Mouse (Mus musculus) c-Kit-positive CD71-positive TER-119-positive erythroid progenitor cells, embryonic 14.5 days (primary cell): ENCODE results near the gene Akap2.

Experiments
- DNase-seq: peaks from one replicate; pipeline ENCODE4 v3.0.0-alpha.2; 2013; ENCODE audit warnings: low spot score

Gene Akap2

GRCm38 (mm10) chr4:57834141-57834540 is 116.7 kb downstream of the Akap2 start:
- no peak for DNase-seq

- DNase-seq: no peak
Measured at GRCm38 (mm10) chr4:57837089-57837488, 119.6 kb downstream of the Akap2 start.

GRCm38 (mm10) chr4:57839343-57839742 is 121.9 kb downstream of the Akap2 start:
- DNase-seq: no peak

DNA sequence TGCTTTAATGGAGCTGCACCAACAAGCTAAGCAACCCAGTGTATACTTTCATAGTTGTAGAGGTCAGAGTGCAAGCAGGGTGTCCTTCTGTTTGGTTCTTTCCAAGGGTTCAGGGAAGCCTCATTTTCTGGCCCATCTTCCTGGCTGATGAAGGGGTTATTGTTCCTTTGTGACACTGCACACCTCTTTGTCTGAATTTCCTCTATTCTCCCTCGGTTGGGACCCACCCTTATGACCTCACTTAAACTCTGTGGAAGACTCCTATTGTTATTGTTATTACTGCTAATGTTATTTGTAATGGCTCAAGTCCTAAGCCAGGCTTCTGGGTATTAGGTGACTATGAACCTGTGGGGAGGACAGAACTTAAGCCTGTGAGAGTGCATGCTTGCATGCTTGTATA is 124.5 kb downstream of the Akap2 start:
- DNase-seq: no peak

DNA sequence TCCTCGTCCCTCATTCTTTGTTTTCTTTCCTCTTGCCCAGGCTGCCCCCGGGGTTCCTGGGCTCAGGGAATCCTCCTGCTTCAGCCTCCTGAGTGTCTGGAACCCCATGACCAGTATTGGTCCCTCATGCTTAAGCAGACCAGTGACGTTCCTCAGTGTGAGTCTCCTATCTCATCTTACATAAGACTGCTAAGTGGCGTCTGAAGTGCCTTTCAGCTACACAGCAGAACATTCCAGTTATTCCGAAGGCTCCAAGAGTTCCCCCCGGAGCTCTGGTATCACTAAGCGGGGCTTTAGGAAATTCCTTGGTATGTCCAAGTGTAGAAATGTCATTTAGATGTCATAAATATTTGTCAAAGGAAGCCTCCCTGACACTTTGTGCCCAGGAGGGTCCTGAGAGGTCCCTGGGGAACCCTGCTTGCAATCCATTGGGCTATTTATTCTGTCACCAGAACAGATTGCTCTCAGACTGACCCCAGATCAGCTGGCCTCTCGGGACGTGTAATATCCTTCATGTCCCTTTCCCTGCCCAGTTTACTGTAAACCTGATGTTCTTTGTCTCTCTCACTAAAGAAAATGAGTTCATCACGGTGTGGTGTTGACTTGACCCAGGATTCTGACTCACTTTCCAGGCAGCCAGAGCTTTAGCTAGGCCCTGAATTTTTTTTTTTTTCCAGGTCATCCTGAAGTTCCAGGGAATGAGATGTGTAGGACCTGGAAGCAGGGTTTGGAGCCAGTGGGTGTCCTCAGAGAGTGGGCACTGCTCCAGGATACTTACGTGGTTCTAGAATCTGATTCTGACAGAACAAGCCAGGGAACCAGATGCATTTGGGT is 125.2 kb downstream of the Akap2 start:
- DNase-seq: no peak

GRCm38 (mm10) chr4:57845031-57845431 is 127.6 kb downstream of the Akap2 start:
- DNase-seq: no peak

GRCm38 (mm10) chr4:57845541-57846210 is 128.2 kb downstream of the Akap2 start:
- DNase-seq: no peak

DNA sequence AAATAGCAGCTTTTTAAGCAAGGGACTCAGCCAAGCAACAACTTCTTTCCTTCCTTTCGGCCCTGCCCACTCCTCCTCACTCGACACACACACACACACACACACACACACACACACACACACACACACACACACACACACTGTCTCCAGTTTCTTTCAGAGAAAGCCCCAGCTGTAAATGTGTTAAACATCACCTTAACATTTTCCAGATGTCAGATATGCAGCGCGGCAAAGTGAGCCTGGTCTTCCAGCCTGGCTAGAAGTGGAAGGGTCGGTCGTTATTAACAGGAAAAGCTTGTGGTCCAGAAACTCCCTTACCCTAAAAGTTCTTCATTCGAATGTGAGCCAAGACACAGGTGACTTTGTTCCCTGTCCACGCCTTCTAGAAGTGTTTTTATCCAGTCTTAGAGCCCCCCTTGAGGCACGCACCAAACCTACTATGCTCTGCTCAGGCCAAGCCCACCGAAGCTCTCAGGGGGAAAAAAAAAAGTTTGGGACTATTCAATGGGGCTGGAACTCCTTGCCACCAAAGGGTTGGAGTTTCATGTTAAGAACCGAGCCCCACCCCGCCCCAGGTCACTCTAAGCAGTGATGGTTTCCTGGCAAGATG is 129.0 kb downstream of the Akap2 start:
- DNase-seq: no peak

GRCm38 (mm10) chr4:57846991-57847422 is 129.6 kb downstream of the Akap2 start:
- no peak for DNase-seq

DNA sequence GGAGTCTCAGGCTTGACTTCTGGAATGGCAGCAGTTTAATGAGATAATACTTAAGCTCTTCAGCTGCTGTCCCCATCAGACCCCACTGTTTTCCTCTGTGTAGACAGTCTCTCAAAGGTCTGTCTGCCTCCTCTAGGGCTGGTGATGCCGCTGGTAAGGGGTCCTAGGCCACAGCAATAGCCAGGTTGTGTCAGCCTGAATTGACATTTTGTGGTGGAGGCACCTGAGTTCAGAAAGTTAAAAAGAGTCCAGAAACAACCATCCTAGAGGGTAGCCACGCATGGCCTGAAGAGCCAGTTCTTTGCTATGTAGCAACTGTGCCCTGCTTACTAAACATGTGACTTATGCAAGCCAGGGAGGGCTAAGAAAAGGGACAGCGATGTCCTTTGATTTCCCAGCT is 130.2 kb downstream of the Akap2 start:
- DNase-seq: no peak

- no peak for DNase-seq
Measured at GRCm38 (mm10) chr4:57849465-57849864, 132.0 kb downstream of the Akap2 start.

DNA sequence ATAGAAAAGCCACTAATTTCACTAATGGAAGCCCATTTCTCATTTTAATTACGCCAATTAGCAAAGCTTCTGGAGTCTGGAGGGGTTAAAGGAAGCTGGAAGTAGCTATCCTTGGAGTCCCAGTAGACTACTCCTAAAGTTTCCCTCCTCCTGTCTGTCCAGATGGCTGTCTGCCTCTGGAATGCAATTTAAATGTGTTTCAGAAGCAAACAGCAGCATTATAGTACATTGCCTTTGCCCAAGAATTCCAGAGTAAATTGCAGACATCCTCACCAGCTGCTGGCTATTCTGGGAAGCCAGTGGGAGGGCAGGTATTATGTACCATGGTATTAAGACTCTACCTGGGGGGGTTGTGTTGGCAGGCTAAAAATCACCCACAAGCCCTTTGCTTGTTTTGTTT is 134.3 kb downstream of the Akap2 start:
- no peak for DNase-seq

DNA sequence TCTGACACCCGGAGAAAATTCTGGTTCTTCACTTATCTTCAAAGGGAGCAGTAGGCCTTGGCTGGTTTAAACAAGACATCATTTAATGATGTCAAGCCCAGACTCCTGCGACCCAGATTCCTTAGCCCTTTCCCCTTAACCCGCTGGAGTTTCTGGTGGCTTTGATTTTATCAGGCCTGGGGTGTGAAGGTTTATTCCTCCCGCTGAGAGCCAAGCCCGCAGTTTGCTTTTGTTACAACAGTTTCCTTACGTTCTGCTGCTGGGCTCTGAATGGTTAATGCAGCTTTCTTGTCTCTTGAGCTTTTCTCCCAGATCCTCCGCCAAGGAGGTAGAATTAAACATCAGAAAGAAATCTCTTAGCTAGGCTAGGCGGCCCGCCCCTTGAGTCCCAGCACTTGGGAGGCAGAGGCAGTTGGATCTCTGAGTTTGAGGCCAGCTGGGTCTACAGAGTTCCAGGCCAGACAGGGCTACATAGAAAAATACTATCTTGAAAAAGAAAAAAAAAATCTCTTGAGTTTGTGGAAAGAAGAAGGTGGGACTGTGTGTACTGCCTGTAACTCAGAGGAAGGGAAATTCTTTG is 135.1 kb downstream of the Akap2 start:
- DNase-seq: no peak

- DNase-seq: no peak
Measured at GRCm38 (mm10) chr4:57854181-57854580, 136.7 kb downstream of the Akap2 start.

DNA sequence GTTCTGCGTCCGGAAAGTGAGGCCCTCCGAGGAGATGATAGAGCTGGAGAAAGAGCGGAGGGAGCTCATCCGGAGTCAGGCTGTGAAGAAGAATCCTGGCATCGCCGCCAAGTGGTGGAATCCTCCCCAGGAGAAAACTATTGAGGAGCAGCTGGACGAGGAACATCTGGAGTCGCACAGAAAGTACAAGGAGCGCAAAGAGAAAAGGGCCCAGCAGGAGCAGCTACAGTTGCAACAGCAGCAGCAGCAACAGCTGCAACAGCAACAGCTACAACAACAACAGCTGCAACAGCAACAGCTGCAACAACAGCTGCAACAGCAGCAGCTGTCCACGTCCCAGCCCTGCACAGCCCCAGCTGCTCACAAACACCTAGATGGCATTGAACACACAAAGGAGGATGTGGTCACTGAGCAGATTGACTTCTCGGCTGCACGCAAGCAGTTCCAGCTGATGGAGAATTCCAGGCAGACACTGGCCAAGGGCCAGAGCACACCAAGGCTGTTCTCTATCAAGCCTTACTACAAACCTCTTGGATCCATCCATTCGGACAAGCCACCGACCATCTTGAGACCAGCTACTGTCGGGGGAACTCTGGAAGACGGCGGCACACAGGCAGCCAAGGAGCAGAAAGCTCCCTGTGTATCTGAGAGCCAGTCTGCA is 138.0 kb downstream of the Akap2 start:
- DNase-seq: no peak

GRCm38 (mm10) chr4:57856673-57857072 is 139.2 kb downstream of the Akap2 start:
- DNase-seq: no peak

GRCm38 (mm10) chr4:57860204-57860611 is 142.8 kb downstream of the Akap2 start:
- no peak for DNase-seq

- DNase-seq: no peak
Measured at GRCm38 (mm10) chr4:57861166-57861565, 143.7 kb downstream of the Akap2 start.

- no peak for DNase-seq
Measured at GRCm38 (mm10) chr4:57861856-57862255, 144.4 kb downstream of the Akap2 start.

GRCm38 (mm10) chr4:57862269-57862986 is 145.0 kb downstream of the Akap2 start:
- DNase-seq: no peak

- DNase-seq: no peak
Measured at GRCm38 (mm10) chr4:57866088-57866487, 148.6 kb downstream of the Akap2 start.
